Mouse (Mus musculus) lung, embryonic 15.5 days (tissue): ENCODE data around the gene Defb39. TPM values are rescaled to one million over a fixed set of nuclear protein-coding genes. Genes with fewer than 3 reads are reported as not detected.

Source experiments
- ATAC-seq: fragments of 200-750 bp; cut with Nextera tagmentation; 2 replicates; pipeline ENCODE4 v1.8.0; 2017; ENCODE audit warnings: moderate number of reproducible peaks, borderline replicate concordance; ENCODE audit not compliant: low FRiP score, low TSS enrichment; ENCODE audit errors: extremely low read depth
- H3K27ac ChIP-seq: fragments of 300-500 bp; sonication (generic); 2 replicates; pipeline ENCODE4 v1.5.1; 2015; ENCODE audit warnings: moderate library complexity, mild to moderate bottlenecking, inconsistent platforms
- H3K27me3 ChIP-seq: fragments of 300-500 bp; sonication (generic); 2 replicates; pipeline ENCODE4 v1.6.1; 2015; ENCODE audit warnings: inconsistent platforms
- H3K36me3 ChIP-seq: fragments of 300-500 bp; sonication (generic); 2 replicates; pipeline ENCODE4 v1.6.1; 2015; ENCODE audit warnings: inconsistent platforms
- H3K4me1 ChIP-seq: fragments of 300-500 bp; sonication (generic); 2 replicates; pipeline ENCODE4 v1.6.1; 2015; ENCODE audit warnings: inconsistent platforms
- H3K4me2 ChIP-seq: fragments of 300-500 bp; sonication (generic); 2 replicates; pipeline ENCODE4 v1.6.1; 2015; ENCODE audit warnings: inconsistent platforms, mild to moderate bottlenecking, moderate library complexity
- H3K4me3 ChIP-seq: fragments of 300-500 bp; sonication (generic); 2 replicates; pipeline ENCODE4 v1.5.1; 2015; ENCODE audit warnings: mild to moderate bottlenecking, inconsistent platforms
- H3K9ac ChIP-seq: fragments of 300-500 bp; sonication (generic); 2 replicates; pipeline ENCODE4 v1.6.1; 2015; ENCODE audit warnings: inconsistent platforms
- H3K9me3 ChIP-seq: fragments of 300-500 bp; sonication (generic); 2 replicates; pipeline ENCODE4 v1.6.1; 2016; ENCODE audit warnings: inconsistent platforms
- WGBS: fragments of 180-500 bp; shearing (Covaris S2); methylation state at CpG from one replicate; pipeline ENCODE4 v1.1.7; 2015; 5-methylcytosine and 5-hydroxymethylcytosine counted together
- polyA plus RNA-seq: library from polyadenylated mRNA; unstranded; fragments of >200 nt; fragmentation: Nextera tagmentation; extraction: Ambion mirVana; gene quantifications from 2 replicates; pipeline ENCODE4 v1.2.1, GENCODE M21; 2015

The Defb39 gene
- polyA plus RNA-seq = not detected in 2 replicates

DNA sequence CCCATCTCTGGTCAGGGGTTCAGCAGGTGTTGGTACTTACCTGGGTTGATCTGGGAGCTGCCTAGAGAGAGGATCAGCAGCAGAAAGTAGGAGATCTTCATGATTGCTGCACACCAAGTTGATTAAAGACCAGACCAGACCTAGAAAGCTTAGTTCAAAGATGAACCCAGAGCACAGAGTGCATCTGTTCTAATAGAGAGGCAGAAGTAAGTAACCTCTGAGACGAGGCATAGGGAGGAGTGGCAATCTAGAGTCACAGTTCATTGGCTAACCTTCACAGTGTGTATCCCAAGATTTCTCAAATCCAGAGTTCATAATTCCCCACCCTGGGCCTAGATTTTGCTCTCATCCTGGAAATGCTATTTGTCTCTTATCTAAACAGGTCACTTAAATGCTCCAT is at the start of gene Defb39:
Defb39 (minus strand) TSS at position 101 of the 400 bp plus-strand sequence.
- H3K9ac ChIP-seq = no peak within 1 kb of the TSS
- H3K4me2 ChIP-seq = no peak within 1 kb of the TSS
- H3K4me3 ChIP-seq = no peak within 1 kb of the TSS
- no peaks in the 10 kb centered on the region for H3K4me1 ChIP-seq
- no peak within 1 kb of the TSS for H3K27ac ChIP-seq
- 62% methylated on average over 1 of the region's 1 CpGs for WGBS
- H3K9me3 ChIP-seq = no peaks in the 10 kb centered on the region
- H3K36me3 ChIP-seq = no peaks in the 10 kb centered on the region
- no peak for ATAC-seq
- no peaks in the 10 kb centered on the region for H3K27me3 ChIP-seq

DNA sequence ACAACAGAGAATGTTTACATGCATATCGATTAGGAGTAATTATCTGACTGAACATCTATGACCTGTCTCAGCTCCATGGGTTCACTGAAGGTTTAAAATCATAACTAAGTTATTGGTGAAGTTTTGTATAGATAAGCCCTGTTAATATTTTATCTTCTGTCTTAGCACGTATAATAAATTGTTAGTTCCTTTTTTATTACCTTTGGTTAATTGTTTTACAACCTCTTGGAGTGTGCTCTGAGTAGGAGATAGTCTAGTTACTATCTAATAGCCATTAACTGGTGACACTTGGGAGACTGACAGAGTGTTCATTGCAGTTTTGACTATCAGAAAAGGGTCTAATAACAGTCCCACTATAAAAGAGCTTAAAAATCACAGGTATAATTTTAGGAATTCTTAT is 1.4 kb upstream of the Defb39 start:
- Histone ChIP-seq H3K27ac (no peak overlapping the region), H3K9ac (no peak overlapping the region), H3K36me3 (no peaks in the 10 kb centered on the region), H3K4me2 (no peak overlapping the region), H3K4me3 (no peak overlapping the region), H3K9me3 (no peaks in the 10 kb centered on the region), H3K27me3 (no peaks in the 10 kb centered on the region), H3K4me1 (no peaks in the 10 kb centered on the region)
- 73% methylated on average over 2 of the region's 2 CpGs for WGBS
- ATAC-seq = no peak

GRCm38 (mm10) chr8:19062891-19063290 is 1.7 kb downstream of the Defb39 start:
- ATAC-seq = no peak
- Histone ChIP-seq H3K36me3 (no peaks in the 10 kb centered on the region), H3K27ac (no peak overlapping the region), H3K4me1 (no peaks in the 10 kb centered on the region), H3K9me3 (no peaks in the 10 kb centered on the region), H3K4me2 (no peak overlapping the region), H3K27me3 (no peaks in the 10 kb centered on the region), H3K9ac (no peak overlapping the region), H3K4me3 (no peak overlapping the region)

DNA sequence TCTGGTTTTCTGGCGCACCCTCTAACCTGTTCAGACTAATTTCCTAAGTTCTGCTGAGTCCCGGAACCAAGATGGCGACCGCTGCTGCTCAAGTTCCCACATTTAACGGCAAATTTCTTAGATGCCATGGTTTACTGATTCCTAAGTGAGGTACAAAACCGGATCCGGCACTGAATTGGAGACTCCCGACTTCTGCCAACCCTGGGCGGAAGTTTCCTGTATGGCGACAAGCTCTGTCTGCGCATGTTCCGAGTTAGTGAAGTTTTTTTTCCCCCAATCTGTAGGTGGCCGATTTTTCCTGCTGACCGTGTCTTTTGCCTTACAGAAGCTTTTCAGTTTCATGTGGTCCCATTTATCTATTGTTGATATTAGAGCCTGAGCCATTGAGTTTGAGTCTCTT is 19.4 kb downstream of the Defb39 start:
- H3K4me3 ChIP-seq = no peak overlapping the region
- H3K4me1 ChIP-seq = no peaks in the 10 kb centered on the region
- no peak overlapping the region for H3K27ac ChIP-seq
- H3K9ac ChIP-seq = no peak overlapping the region
- no peaks in the 10 kb centered on the region for H3K36me3 ChIP-seq
- H3K27me3 ChIP-seq = no peaks in the 10 kb centered on the region
- ATAC-seq = no peak
- no peak overlapping the region for H3K4me2 ChIP-seq
- 89% methylated on average over 14 of the region's 14 CpGs for WGBS
- H3K9me3 ChIP-seq = no peaks in the 10 kb centered on the region

GRCm38 (mm10) chr8:19026466-19026865 is 38.1 kb downstream of the Defb39 start, which contains the start of gene Defb38:
Gene Defb38, minus strand, starts transcription at chr8:19026566.
- no peaks in the 10 kb centered on the region for H3K36me3 ChIP-seq
- H3K4me2 ChIP-seq = no peak within 1 kb of the TSS
- no peaks in the 10 kb centered on the region for H3K9me3 ChIP-seq
- no peak for ATAC-seq
- no peaks in the 10 kb centered on the region for H3K4me1 ChIP-seq
- 78% methylated on average over 1 of the region's 1 CpGs for WGBS
- no peak within 1 kb of the TSS for H3K4me3 ChIP-seq
- H3K27me3 ChIP-seq = no peaks in the 10 kb centered on the region
- H3K9ac ChIP-seq = no peak within 1 kb of the TSS
- H3K27ac ChIP-seq = no peak within 1 kb of the TSS

Other genes with a start within 250 kb of the Defb39 start
- not detected in 2 replicates for gene Defb40, start 86.6 kb downstream of the Defb39 start, polyA plus RNA-seq
- not detected in 2 replicates for gene Defb37, start 73.8 kb downstream of the Defb39 start, polyA plus RNA-seq
- gene Defb38, start 38.2 kb downstream of the Defb39 start, polyA plus RNA-seq = not detected in 2 replicates
- gene Defb12, start 50.0 kb upstream of the Defb39 start, polyA plus RNA-seq = not detected in 2 replicates
- gene Defb34, start 58.9 kb upstream of the Defb39 start, polyA plus RNA-seq = not detected in 2 replicates
- gene Gm45826, start 76.0 kb upstream of the Defb39 start, polyA plus RNA-seq = not detected in 2 replicates
- not detected in 2 replicates for gene Defb14, start 129.5 kb upstream of the Defb39 start, polyA plus RNA-seq
- gene Defb4, start 133.9 kb upstream of the Defb39 start, polyA plus RNA-seq = not detected in 2 replicates
- gene Defb6, start 160.7 kb upstream of the Defb39 start, polyA plus RNA-seq = not detected in 2 replicates
- not detected in 2 replicates for gene Defb46, start 175.1 kb upstream of the Defb39 start, polyA plus RNA-seq
- gene Defb5, start 182.8 kb upstream of the Defb39 start, polyA plus RNA-seq = not detected in 2 replicates
- not detected in 2 replicates for gene Defb3, start 228.6 kb upstream of the Defb39 start, polyA plus RNA-seq